Mouse (Mus musculus): ENCODE results near the gene Cd38.
"Not testable (repeated sequence)": the region's sequence is repeated elsewhere in the genome, so short reads cannot be mapped to it uniquely, and the experiment has no call there.

Cd38 gene

DNA sequence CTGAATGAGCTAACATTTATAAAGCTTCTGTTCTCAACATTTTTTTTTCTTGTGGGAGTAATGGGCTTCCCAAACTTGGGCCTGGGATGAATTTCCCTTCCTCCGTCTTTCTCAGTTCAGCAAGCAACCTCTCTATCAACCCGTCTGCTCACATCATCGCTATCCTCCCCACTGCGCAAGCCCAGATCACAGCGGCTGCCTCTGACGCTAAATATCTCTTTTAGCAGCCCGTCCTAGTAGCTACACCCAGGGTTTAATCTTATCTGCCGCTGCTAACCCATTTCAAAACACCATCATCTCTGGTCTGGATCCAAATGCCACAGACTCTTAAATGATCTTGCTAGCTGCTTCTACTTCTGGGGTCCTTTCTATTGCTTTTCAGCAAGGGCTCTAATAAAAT, 8.7 kb upstream of the Cd38 start:
- DNase-seq (ENCODE audit: low read depth, low spot score): no peak

- DNase-seq (ENCODE audit: low read depth, low spot score): no peak
Observed at GRCm38 (mm10) chr5:43860096-43860495, 8.3 kb upstream of the Cd38 start.

GRCm38 (mm10) chr5:43860670-43861431, 7.5 kb upstream of the Cd38 start:
- DNase-seq (ENCODE audit: low read depth, low spot score): no peak

DNA sequence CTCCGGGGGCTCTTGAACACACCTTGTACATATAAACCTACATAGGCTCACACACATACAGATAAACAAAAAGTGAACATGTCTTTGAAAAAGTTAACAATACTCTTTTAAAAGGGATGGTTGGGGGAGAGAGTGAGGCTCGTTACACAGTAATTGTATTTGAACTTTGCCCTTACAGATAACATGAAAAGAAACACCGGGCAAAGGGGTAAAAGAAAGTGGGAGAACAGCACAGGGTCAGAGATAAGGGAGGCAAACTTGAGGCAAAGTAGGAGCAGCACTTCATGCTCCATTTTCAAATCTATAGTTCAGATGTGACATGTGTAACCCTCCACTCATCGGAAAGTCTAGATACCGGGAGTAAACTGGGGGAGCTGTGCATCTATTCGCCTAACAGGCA, 4.7 kb upstream of the Cd38 start:
- no peak for DNase-seq (ENCODE audit: low read depth, low spot score)

- DNase-seq (ENCODE audit: low read depth, low spot score): no peak
Observed at GRCm38 (mm10) chr5:43865316-43865715, 3.0 kb upstream of the Cd38 start.

DNA sequence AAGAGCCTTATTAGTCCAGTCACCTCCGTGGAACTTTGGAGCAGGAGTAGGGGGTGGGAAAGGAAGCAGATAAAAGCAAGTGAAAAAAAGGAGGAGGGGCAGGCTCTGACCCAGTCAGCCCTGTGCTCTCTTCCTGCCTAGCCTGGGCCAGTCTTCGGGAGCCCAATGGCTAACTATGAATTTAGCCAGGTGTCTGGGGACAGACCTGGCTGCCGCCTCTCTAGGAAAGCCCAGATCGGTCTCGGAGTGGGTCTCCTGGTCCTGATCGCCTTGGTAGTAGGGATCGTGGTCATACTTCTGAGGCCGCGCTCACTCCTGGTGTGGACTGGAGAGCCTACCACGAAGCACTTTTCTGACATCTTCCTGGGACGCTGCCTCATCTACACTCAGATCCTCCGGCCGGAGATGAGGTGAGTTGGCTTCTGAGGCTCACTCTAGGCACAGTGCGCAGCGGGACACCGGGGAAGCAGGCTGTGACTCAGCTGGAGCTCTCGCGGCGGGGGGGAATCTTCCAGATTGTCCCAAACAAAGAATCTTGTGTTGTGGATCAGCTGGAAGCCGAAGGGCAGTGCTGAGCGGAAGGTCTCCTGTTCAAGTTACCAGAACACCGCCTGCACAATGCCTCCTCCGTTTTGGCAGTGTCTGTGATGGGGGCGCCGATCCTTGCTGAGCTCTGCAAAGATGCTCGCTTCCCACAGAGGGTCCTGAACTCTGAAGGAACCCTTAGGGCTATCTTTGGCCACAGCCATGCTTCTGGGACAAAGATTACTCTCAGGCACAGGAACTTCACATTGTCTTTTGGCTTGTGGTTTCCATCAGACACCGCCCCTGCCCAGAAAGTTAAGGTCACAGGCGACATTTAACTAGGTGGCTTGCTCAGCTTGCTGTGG, 603 bp downstream of the Cd38 start:
- DNase-seq (ENCODE audit: low read depth, low spot score): peak; percentile 50

DNA sequence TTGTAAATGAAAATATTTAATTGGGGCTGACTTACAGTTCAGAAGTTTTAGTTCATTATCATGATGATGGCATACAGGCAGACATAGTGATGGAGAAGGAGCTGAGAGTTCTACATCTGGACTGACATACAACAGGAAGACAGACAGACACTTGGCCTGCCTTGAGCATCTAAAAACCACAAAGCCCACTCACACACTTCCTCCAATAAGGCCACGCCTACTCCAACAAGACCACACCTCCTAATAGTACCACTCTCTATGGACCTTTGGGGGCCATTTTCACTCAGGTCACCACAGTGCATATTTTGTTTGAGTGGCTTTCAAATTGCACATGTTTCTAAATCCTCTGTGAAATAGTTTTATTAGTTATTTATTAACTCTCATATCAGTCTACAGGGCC, 3.5 kb downstream of the Cd38 start:
- DNase-seq (ENCODE audit: low read depth, low spot score): no peak

DNA sequence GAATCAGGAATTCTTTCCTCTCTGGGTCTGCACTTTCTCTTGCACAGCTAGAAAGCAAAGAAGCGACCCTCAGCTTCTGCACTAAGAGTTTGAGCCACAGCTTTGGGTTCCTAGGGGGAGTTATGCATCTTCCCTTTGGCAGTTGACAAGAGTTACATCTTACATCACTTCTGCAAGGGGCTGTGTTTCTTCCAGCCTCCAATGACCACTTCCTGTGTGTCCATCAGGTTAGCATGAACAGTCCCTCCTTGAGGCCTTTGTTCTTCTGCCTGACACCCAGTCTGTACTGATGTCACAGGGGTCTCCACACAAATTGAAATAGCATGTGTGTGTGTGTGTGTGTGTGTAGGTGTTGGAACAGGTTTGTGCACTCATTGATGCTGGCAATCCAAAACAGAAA, 4.3 kb downstream of the Cd38 start:
- DNase-seq (ENCODE audit: low read depth, low spot score): no peak

- no peak for DNase-seq (ENCODE audit: low read depth, low spot score)
Observed at GRCm38 (mm10) chr5:43882034-43882433, 13.7 kb downstream of the Cd38 start.

- DNase-seq (ENCODE audit: low read depth, low spot score): no peak
Observed at GRCm38 (mm10) chr5:43885060-43885820, 16.9 kb downstream of the Cd38 start.

GRCm38 (mm10) chr5:43892386-43892785, 24.0 kb downstream of the Cd38 start:
- peak; percentile 58 for DNase-seq (ENCODE audit: low read depth, low spot score)

DNA sequence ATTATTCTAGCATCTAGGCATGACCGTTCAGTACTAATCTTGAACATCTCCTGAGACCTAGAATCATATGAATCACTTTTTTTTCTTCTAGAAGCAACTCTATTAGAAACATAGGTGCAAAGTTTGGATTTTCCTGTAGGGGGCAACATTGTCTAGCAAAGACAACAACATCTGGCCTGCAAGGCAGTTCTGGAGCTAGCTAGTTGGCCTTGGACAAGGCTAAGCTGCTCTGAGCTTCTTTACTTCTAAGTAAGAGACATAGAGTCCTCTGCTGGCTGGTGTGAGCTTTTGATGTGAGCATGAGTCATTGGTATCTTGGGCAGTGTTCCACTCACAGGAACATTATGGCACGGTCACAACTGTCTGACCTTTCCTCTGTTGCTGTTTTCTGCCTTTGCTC, 25.8 kb downstream of the Cd38 start:
- peak; percentile 60 for DNase-seq (ENCODE audit: low read depth, low spot score)

DNA sequence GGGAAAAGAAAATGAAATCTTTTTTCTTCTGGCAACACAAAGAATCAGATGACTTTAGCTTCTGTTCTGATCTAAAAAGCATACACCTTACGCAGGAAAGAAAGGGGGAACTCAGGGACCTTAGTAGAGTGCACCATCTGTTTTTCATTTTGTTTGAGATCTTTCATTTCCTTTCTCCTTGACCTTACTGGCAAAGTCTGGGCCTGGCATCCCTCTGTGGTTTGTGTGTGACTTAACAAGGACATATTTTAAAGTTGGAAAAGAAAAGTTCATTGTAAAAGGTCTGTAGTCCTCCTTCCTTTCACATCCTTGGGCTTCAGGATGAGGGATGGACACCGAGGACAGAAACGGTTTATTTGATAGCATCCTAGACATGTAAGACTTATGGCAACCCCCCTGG, 27.6 kb downstream of the Cd38 start:
- peak; percentile 67 for DNase-seq (ENCODE audit: low read depth, low spot score)

DNA sequence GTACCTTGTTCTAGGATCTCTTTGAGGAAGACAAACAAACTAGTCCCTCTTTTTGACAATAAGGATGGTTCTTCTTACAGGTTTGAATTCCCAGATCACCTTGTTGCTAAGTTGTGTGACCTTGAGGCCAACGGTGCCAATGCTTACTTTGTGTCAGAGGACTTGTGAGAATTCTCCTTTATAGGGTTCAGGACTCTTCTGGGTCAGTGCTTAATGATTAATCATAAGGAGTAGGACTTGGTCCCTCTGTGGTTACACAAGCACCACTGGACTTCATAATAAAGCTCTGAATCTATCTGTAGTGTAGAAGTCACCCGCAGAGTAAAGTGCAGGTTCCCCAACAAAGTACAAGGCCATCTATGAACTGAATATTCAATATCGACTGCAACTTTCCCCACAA, 36.3 kb downstream of the Cd38 start:
- DNase-seq (ENCODE audit: low read depth, low spot score): no peak

GRCm38 (mm10) chr5:43909213-43909612, 40.9 kb downstream of the Cd38 start:
- DNase-seq (ENCODE audit: low read depth, low spot score): no peak

GRCm38 (mm10) chr5:43910006-43910405, 41.7 kb downstream of the Cd38 start:
- DNase-seq (ENCODE audit: low read depth, low spot score): no peak

DNA sequence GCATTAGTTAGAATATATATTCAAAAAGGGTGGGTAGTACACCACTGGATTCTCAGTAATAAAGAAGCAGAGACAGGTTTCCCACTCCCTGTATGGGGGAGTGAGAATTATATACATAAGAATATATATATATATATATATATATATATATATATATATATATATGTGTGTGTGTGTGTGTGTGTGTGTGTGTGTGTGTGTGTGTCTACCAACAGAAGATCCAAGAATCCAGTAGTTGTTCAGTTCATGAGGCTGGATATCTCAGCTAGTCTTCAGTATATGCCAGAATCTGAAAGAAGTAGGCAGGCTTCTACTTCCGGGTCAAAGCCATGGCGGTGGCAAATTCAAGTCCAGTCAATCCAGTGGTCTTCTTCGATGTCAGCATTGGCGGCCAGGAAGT, 44.5 kb downstream of the Cd38 start, which contains the start of gene Gm7879:
Gene Gm7879 (plus strand): TSS at position 301 of the 400 bp plus-strand sequence.
- DNase-seq (ENCODE audit: low read depth, low spot score): not testable (repeated sequence)

DNA sequence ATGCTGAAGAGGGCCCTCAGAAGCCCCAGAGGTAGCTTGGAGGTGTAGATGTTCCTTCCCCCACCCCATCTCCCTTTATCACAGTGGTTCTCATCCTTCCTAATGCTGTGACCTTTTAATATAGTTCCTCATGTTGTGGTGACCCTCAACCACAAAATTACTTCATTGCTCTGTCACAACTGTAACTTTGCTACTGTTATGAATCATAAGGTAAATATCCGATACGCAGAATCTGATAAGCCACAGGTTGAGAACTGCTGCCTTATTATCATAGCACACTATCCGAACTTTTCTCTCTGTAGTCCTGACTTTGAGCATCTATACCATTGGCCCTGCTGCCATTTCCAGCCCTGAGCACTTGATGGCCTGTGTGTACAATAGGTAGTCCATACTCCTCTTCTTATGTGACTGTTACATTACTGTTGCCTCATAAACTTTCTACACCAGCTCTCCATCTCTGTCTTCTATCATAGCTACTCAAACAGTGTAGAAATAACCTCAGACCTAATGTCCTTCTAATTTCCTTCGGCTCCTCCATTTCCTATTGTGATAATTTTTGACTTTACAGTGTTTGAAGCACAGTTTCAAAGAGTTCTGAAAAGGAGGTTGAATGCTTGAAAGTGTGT, 47.0 kb downstream of the Cd38 start:
- DNase-seq (ENCODE audit: low read depth, low spot score): no peak

GRCm38 (mm10) chr5:43921877-43922276, 53.5 kb downstream of the Cd38 start:
- DNase-seq (ENCODE audit: low read depth, low spot score): no peak

DNA sequence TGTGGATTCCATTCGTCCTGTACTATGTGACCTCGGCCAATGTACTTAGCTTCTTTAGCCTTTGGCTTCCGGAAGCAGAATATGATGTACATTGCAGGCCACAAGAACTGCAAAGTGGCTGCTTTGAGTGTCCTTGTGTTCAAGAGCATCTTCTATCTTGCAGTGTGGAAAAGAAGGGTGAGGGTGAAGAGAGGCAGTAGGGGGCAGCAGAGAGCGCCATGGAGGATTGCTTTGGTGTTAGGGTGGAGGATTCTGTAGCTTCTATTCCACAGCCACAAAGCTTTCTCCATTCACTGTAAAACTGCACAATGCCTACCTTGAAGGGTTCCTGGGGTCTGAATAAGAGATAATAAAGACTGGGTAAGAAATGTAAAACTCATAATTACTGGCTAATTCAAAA, 55.6 kb downstream of the Cd38 start:
- peak; percentile 26 for DNase-seq (ENCODE audit: low read depth, low spot score)

GRCm38 (mm10) chr5:43927729-43928128, 59.4 kb downstream of the Cd38 start:
- DNase-seq (ENCODE audit: low read depth, low spot score): no peak

DNA sequence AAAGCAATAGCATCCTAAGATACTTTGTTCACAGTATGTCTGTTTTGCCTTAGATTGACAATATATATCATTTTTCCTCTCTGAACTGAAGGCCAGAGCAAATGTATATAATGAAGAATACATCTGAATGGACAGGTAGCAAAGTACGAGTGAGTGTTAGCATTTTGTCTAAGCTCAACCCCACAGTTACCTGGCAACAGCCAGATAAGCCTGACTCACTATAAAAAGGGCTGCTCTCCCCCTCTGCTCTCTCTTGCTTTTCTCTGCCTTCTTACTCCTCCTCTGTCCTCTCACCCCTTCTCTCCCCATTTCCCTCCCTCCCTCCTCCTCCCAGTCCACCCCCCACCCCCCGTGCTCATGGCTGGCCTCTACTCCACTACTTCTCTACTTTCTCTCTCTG, 64.9 kb downstream of the Cd38 start:
- DNase-seq (ENCODE audit: low read depth, low spot score): no peak

Measured in mesoderm, embryonic 11.5 days (tissue).